Mouse (Mus musculus) cortical plate, adult 2 months (tissue): Measurements from ENCODE around the gene Hspbp1.

Experiments
- CTCF ChIP-seq: fragments of 200-500 bp; IDR thresholded peaks from 2 replicates; pipeline ENCODE4 v1.5.1; 2011; ENCODE audit warnings: mild to moderate bottlenecking, control low read depth, low read length; ENCODE audit not compliant: insufficient read depth; ENCODE audit errors: extremely low read depth
- POLR2A ChIP-seq: fragments of 200-500 bp; IDR thresholded peaks from 2 replicates; pipeline ENCODE4 v1.6.1; 2011; ENCODE audit warnings: mild to moderate bottlenecking, low read length, control low read depth; ENCODE audit not compliant: insufficient read depth; ENCODE audit errors: extremely low read depth

GRCm38 (mm10) chr7:4625928-4626327 lies 58.9 kb downstream of the Hspbp1 start:
- TF ChIP-seq CTCF: no peak
- TF ChIP-seq POLR2A: no peak
